Mouse (Mus musculus) ES-E14 (cell line): ENCODE measurements at regions not wholly inside any gene's neighbourhood (a gene's known extent, or its start where the extent isn't known, plus 50 kb on each side); places are given as distances from the start of the nearest gene placed in this dataset.

ENCODE experiments used
- DNase-seq: peaks from one replicate; pipeline ENCODE4 v3.0.0-alpha.2; 2013; ENCODE audit warnings: low read depth, low spot score
- H3K27ac ChIP-seq: 2 replicates; pipeline ENCODE4 v1.5.1; 2012; ENCODE audit warnings: low read depth, mild to moderate bottlenecking, low read length, moderate library complexity, mixed read lengths; ENCODE audit not compliant: poor library complexity, insufficient read depth, severe bottlenecking
- H3K36me3 ChIP-seq: 2 replicates; pipeline ENCODE4 v1.6.1; 2012; ENCODE audit warnings: mild to moderate bottlenecking, low read length, moderate library complexity, mixed read lengths; ENCODE audit not compliant: control insufficient read depth, poor library complexity, insufficient read depth, severe bottlenecking
- H3K4me1 ChIP-seq, 2 experiments: fragments of 150-350 bp in 1 of 2; sonication (generic) in 1 of 2; 2 replicates each; pipeline ENCODE4 v1.6.1; 2012; ENCODE audit warnings: low read length in 2 of 2, mild to moderate bottlenecking in 1 of 2, mixed read lengths in 1 of 2; ENCODE audit not compliant: control insufficient read depth in 2 of 2, insufficient read depth in 2 of 2, poor library complexity in 1 of 2
- H3K4me3 ChIP-seq, 2 experiments: fragments of 150-350 bp in 1 of 2; sonication (generic) in 1 of 2; 2 replicates each; pipeline ENCODE4 v1.5.1; 2012; ENCODE audit warnings: low read length in 2 of 2, low read depth in 1 of 2, mild to moderate bottlenecking in 1 of 2, mixed read lengths in 1 of 2; ENCODE audit not compliant: insufficient read depth in 1 of 2, poor library complexity in 1 of 2, severe bottlenecking in 1 of 2
- H3K9ac ChIP-seq: 2 replicates; pipeline ENCODE4 v1.6.1; 2012; ENCODE audit warnings: low read depth, mild to moderate bottlenecking, low read length, mixed read lengths; ENCODE audit not compliant: poor library complexity, insufficient read depth, severe bottlenecking
- H3K9me3 ChIP-seq: fragments of 150-350 bp; sonication (generic); 2 replicates; pipeline ENCODE4 v1.6.1; 2012; ENCODE audit warnings: low read depth, mild to moderate bottlenecking, low read length; ENCODE audit not compliant: control insufficient read depth, insufficient read depth
- CHD2 ChIP-seq: IDR thresholded peaks from 2 replicates; pipeline ENCODE4 v1.6.1; 2014; ENCODE audit warnings: mild to moderate bottlenecking, low read depth, low read length, inconsistent platforms
- HCFC1 ChIP-seq: IDR thresholded peaks from 2 replicates; pipeline ENCODE4 v1.6.1; 2012; ENCODE audit warnings: low read length, inconsistent platforms, borderline replicate concordance; ENCODE audit not compliant: insufficient read depth
- MAFK ChIP-seq: IDR thresholded peaks from 2 replicates; pipeline ENCODE4 v1.6.1; 2014; ENCODE audit warnings: mild to moderate bottlenecking, low read depth, low read length, inconsistent platforms; ENCODE audit not compliant: insufficient read depth
- ZC3H11A ChIP-seq: IDR thresholded peaks from 2 replicates; pipeline ENCODE4 v1.6.1; 2012; ENCODE audit warnings: low read depth, mild to moderate bottlenecking, inconsistent platforms, low read length, borderline replicate concordance
- ZNF384 ChIP-seq: IDR thresholded peaks from 2 replicates; pipeline ENCODE4 v1.6.1; 2012; ENCODE audit warnings: low read depth, low read length, inconsistent platforms
- in situ Hi-C, 2 experiments: fragments of 600-800 bp; cut with MboI; formaldehyde crosslinking; loops; one replicate each; pipeline ENCODE4 v1.15.1; 2025; ENCODE audit warnings: low sequenced_read_pairs in 2 of 2, inconsistent platforms in 1 of 2; ENCODE audit not compliant: unreplicated experiment in 2 of 2

DNA sequence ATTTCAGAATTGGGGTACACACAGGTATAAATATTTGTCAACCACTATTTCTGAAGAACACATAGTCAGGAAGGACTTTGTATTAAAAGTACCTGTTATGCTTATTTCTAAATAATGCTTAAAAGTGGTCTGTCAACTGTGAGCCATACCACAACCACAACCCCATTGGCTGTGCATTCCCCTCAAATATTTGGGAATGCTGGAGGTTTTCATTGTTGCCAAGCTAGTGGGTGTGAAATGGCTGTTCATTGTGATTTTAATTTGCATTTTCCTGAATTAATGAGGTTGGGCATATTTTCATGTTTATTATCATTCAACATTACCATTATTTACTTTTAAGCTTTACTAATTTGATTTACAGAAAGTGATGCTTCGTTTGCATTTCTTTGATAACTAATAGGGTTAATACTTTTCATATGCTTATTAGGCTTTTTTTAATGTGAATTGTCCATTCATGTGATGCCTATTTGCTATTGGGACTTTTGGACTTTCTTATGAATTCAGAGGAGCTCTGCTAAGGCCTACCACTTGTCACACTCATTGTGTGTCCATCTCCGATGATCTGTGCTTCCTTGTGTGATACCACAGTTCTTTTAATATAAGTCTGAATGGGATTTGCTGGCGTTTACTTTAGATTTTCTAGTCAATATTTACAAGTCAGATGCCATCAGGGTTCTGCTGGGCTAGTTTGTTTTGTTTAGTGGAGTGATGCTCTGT, 297.5 kb upstream of the Plxna2 start:
- no peak overlapping the region for H3K4me3 ChIP-seq
- H3K27ac ChIP-seq, result no peak overlapping the region
- in situ Hi-C loops, result no loop called here
- DNase-seq, result no peak
- no peak overlapping the region for H3K9ac ChIP-seq
- H3K36me3 ChIP-seq, result no peaks in the 10 kb centered on the region
- no peak for TF ChIP-seq MAFK
- no peak for TF ChIP-seq HCFC1
- TF ChIP-seq CHD2, result no peak
- TF ChIP-seq ZNF384, result no peak
- H3K4me1 ChIP-seq, result no peaks in the 10 kb centered on the region
- no peaks in the 10 kb centered on the region for H3K9me3 ChIP-seq

DNA sequence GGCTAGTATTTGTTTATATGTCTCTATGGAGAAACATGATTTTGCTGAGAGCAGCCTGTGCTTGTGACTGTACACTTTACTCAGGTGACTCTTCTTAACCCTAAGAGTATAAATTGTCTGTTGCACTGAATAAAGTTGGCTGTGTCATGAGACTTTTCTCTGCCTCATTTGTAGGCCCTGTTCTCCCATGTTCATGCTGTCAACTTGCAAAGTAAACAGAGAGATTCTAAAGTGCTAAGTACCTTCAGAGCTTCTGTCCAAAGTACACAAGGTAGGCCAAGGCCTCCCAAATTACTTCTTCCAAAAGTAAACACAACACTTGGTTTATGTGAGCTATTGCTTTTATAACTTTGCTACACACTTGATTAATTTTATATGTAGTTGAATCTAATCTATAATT, 299.7 kb upstream of the Plxna2 start:
- no peak for DNase-seq
- Histone ChIP-seq H3K4me3 (no peak overlapping the region), H3K36me3 (no peaks in the 10 kb centered on the region), H3K9ac (no peak overlapping the region), H3K4me1 (no peaks in the 10 kb centered on the region), H3K9me3 (no peaks in the 10 kb centered on the region), H3K27ac (no peak overlapping the region)
- in situ Hi-C loops, result no loop called here
- TF ChIP-seq HCFC1 (no peak), ZNF384 (no peak), ZC3H11A (no peak), MAFK (no peak), CHD2 (no peak)

DNA sequence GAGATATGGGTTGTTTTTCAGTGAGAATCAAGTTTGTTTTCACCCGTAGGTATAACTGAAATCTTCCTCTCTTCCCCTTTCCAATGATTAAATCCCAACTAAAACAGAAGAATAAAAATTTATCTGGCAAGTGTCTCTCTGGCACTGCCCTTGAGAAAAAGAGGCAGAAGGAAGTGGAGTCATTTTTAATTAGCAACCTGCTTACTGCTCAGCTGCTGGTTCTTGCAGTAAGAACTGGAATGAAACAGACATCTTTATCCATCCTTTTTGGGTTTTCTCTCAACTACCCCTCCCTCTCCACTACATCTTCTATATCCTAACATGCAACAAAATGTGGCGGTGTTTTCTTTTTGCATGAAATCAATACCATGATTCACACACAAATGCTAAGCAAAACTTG, 302.4 kb upstream of the Plxna2 start:
- H3K9ac ChIP-seq, result no peak overlapping the region
- no peak overlapping the region for H3K27ac ChIP-seq
- no peaks in the 10 kb centered on the region for H3K36me3 ChIP-seq
- H3K4me3 ChIP-seq, result no peak overlapping the region
- no peaks in the 10 kb centered on the region for H3K4me1 ChIP-seq
- H3K9me3 ChIP-seq, result no peaks in the 10 kb centered on the region
- TF ChIP-seq CHD2, result no peak
- no peak for TF ChIP-seq ZC3H11A
- no peak for TF ChIP-seq HCFC1
- no peak for TF ChIP-seq ZNF384
- no peak for TF ChIP-seq MAFK
- DNase-seq, result no peak
- in situ Hi-C loops, result no loop called here

DNA sequence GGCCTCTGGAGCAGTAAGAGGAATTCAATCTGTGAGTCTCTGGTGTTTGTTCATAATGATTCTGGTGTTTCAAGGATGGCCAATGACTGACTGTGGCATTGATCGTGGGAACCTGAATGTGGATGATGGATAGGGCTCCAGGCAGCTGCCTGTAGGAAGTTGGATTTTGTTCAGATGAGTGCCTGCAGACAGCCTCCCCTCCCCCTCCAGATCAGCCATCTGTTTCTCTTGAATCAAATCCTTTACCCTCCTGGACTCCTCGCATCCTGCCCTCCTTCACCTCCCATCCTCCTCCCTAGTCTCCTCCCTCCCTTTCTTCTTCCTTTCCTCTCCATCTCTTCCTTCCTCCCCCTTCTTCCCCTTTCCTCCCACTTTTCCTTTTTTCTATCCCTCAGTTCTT, 307.6 kb upstream of the Plxna2 start:
- no peaks in the 10 kb centered on the region for H3K9me3 ChIP-seq
- no peak overlapping the region for H3K4me3 ChIP-seq
- DNase-seq, result no peak
- in situ Hi-C loops, result no loop called here
- no peaks in the 10 kb centered on the region for H3K4me1 ChIP-seq
- H3K36me3 ChIP-seq, result no peaks in the 10 kb centered on the region
- H3K9ac ChIP-seq, result no peak overlapping the region
- TF ChIP-seq ZNF384, result no peak
- TF ChIP-seq MAFK, result no peak
- TF ChIP-seq HCFC1, result no peak
- H3K27ac ChIP-seq, result no peak overlapping the region

DNA sequence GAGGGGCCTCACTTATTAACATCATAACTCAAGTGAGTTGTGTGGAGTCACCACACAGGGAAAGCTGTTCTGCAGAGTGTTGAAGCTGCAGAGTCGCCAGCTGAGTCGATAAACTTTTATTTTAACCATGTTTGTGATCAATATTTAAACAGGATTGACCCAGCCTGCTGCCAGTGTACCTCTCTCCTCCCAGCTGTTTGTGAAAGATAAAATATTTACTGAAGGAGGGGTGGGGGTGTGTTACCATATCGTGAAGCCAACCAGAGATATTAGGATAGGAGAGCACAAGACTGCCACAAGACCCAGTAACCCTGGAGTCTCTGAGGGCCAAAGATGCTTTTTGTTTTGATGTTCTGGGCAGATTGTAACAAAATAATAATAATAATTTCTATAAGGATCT, 309.4 kb upstream of the Plxna2 start:
- no peak for DNase-seq
- no peaks in the 10 kb centered on the region for H3K4me1 ChIP-seq
- in situ Hi-C loops, result no loop called here
- TF ChIP-seq HCFC1 (no peak), ZC3H11A (no peak), MAFK (no peak), CHD2 (no peak), ZNF384 (no peak)
- H3K27ac ChIP-seq, result no peak overlapping the region
- no peak overlapping the region for H3K9ac ChIP-seq
- no peak overlapping the region for H3K4me3 ChIP-seq
- no peaks in the 10 kb centered on the region for H3K36me3 ChIP-seq
- H3K9me3 ChIP-seq, result no peaks in the 10 kb centered on the region
